Mouse (Mus musculus) right cerebral cortex, adult 2 months (tissue): ENCODE results near the gene Rpp25.
A peak's percentile ranks its signal among the peaks of the same experiment; 100 is the strongest.

ENCODE experiments used
- DNase-seq, 2 experiments: peaks; one replicate each; pipeline ENCODE4 v3.0.0; 2021 to 2022; ENCODE audit warnings: low spot score in 2 of 2

Rpp25 gene

GRCm38 (mm10) chr9:57521056-57521911 lies 17.5 kb downstream of the Rpp25 start, which contains the start of gene Cox5a:
TSS of gene Cox5a (plus strand) at chr9:57521274.
- DNase-seq = peak; percentile 92 to 94

DNA sequence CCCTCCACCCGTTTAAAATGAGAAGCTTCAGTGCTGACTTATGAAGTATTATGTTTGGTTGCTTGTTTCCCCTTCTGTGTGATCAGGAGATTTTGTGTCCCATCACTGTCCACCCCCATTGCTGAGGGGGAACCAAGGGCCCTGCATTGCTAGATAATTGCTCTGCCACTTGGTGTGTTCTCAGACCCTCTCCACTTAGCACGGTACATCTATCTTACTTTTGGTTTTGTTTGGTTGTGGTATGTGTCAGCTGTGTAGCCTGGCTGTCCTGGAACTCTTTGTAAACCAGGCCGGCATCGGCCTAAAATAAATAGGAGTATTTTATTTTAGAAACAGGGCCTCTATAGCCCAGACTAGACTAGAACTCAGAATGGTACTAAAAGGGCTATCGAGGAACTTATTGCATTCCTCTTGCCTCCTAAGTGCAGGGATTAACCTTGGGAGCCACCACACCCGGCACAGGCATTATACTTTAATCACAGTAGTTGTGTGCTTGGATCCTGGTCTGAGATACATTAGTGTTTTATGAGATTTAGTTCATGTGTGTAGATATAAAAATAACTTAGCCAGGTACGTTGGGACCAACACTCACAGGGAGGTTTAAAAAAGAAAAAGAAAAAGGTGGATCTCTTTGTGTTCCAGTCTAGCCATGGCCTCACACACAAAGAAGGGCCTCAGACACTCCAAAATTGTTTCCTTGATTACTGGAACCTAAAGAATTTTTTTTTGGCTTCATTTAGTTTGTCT lies 18.5 kb downstream of the Rpp25 start:
- no peak for DNase-seq

DNA sequence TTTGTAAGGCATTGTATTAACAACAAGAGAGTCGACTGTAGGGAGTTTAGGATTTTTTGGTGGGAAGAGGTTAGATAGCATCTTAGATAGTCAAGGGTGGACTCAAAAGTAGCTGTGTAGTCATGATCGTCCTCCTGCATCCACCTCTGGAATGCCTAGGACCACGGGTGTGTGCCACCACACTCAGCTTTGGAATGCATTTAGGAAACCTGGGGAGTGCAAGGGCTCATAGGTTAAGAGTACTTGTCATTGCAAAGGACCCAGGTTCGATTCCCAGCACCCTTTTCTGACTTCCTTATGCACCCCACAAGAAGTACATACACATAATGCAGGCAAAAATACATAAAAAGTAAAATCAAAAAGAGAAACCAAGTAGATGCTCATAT lies 19.0 kb downstream of the Rpp25 start:
- no peak for DNase-seq

DNA sequence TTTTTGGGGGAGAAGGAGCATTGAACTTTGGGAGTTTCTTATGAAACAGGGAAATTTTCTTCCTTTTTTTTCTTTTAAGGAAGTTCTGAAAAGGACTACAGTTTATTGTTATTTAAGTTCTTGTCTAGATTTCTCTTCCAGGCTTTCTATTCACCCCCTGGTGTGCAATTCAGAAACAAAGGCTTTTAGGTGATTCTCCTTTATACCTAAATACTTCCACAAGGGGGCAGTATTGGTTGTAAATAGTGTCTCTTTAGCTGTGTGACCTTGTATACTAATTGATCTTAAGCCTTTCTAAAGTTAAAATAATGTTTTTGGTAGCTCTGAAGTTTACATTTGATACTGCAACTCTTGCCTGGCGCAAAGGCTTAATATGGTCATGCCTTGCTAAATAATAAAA lies 19.9 kb downstream of the Rpp25 start:
- DNase-seq = no peak

DNA sequence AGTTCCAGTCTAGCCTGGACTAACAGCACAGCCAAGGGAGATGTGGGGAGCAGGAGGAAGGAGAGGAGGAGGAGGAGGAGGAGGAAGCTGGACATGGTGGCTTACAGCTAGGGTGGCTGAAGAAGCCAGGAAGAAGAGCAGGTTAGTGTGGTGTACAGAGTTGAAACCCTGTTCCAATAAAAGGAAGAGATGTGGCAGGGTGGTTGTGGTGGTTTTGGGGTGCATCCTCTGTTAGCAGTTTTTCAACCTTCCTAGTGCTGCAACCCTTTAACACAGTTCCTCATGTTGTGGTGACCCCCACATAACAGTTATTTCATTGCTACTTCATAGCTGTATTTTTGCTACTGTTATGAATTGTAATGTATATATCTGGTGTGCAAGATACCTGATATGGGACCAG lies 20.6 kb downstream of the Rpp25 start:
- DNase-seq = no peak

- DNase-seq = no peak
Observed at GRCm38 (mm10) chr9:57525516-57525915, 21.7 kb downstream of the Rpp25 start.

DNA sequence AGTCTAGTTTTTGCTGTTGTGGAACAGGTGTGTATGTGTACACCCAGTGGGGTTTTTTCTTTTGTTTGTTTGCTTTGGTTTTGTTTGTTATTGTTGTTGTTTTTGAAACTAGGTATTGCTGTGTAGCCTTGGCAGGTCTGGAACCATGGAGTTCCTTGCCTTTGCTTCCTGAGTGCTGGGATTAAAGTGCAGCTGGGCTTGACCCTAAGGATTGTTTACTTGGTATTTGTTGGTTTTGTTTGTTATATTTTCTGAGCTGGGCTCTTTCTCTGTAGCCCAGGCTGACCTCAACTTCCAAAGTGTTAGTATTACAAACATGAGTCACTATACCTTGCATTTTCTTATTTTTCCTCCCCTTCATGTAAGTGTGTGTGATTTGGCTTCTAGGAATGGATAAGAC lies 22.6 kb downstream of the Rpp25 start:
- DNase-seq = no peak

- DNase-seq = no peak
Observed at GRCm38 (mm10) chr9:57531946-57532345, 28.1 kb downstream of the Rpp25 start.

- no peak for DNase-seq
Observed at GRCm38 (mm10) chr9:57536362-57536761, 32.5 kb downstream of the Rpp25 start.

- DNase-seq = peak; percentile 92
Observed at GRCm38 (mm10) chr9:57537044-57537727, 33.4 kb downstream of the Rpp25 start, which contains the start of gene Fam219b. TSS of gene Fam219b (plus strand) at chr9:57537528.

DNA sequence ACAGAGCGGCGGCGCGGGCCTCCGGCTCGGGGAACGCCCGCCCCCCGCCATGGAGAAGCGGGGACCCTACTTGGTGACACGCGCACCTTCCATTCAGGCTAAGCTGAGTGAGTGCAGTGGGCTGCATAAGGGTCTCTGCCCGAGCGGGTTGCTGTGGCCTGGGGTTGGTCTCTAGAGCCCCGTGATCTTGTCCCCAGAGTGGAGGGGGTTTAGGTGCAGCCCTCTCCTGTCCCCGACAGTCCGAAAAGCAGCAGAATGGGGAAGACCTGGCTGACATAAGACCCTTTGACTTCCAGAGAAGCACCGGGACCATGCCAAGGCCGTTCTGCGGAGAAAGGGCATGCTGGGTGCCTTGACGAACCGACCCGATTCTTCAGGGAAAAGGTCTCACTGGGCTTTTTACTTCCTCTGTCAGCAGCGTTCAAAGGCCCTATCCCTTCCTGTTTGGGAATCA lies 33.9 kb downstream of the Rpp25 start:
- no peak for DNase-seq

DNA sequence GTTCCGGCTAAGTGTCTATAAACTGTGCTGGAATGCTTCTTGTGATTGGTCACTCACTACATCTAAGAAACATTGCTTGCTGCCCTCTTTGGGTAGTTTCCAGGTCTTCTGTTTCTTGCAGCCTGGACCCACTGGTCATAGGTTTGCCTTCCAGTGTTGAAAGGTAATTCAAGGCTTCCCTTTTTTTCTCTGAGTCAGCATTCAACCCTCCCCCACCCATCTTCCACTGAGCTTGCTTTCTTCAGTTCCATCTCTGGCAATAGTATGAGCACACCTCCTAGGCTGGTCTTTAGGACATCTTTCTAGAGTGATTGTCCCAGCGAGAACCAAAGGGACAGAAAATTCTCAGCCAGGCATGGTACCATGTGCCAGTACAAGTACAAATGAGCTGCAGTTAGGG lies 35.7 kb downstream of the Rpp25 start:
- DNase-seq = no peak

DNA sequence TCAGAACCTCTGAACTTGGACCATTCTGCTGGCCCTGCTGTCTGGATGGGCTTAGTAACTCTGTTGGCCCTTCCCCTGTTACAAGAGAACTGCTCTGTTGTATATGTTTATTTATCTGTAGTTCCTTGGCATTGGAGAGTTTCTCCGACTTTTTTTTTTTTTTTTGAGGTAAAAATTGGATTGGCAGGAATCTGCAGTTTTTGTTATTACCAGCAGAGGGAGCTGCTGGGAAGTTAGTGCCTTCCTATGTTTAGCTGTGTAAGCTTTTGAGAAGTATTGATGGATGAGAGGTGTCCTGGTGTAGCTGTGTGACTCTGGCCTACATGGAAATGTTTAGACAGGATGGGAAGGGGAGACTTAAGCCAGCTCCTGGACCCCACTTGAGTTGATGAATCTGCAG lies 37.5 kb downstream of the Rpp25 start:
- peak in 1 of 2 experiments; percentile 62 for DNase-seq

DNA sequence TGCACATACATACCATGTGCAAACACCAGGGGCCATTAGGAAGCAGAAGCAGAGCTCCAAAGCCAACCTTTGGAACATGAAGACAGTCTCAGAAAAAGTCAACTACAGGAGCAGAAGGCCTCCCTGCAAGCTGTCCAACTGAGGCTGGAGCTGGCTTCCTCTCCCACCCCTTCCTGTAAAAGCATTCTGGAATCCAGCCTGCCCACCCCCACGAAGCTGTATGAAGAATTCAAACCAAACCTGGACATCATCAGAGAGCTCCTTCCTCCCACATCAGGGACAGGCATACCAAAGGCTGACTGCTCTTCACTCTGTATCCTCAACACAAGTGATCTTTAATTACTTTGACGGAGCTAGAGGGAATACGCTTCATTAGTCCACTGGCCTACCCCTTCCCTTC lies 40.1 kb downstream of the Rpp25 start:
- DNase-seq = no peak

DNA sequence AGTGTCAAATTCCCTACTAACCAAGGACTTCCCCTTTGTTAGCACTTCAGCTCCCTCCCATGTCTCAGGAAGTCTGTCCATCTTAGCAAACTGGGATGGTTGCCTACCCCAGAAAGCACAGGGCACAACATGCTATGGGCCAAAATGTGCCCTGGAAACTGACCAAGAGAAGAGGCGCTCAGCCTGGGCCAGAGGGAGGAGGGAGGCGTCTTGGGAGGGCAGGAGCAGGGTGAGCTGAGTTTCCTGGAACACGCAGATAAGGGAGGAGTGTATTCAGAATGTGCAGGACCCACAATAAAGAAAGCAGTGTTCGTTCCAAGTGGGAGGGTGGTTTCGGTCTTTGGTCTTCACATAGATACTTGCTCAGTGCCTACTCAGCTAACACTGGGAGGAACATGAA lies 43.5 kb downstream of the Rpp25 start:
- no peak for DNase-seq

DNA sequence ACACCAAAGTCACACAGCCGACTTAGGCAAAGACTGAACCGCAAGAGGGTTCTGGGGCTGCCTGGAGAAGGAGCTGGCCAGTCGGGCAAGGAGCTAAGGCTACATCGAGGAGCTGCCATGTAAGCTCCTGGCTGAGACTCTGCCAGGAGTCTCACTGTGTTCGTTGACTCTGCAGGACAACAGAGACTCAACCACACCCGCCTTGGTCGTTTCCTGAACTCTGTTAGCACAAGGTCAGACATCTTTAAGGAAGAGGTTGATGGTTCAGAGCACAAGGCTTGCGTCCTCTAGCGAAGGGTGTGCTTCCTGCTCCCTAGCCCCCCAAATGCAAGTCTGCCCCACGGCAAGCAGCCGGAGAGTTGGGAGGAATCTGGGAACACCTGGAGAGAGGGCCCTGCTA lies 44.0 kb downstream of the Rpp25 start:
- DNase-seq = no peak

- DNase-seq = no peak
Observed at GRCm38 (mm10) chr9:57549186-57549585, 45.4 kb downstream of the Rpp25 start.

- no peak for DNase-seq
Observed at GRCm38 (mm10) chr9:57550126-57550862, 46.5 kb downstream of the Rpp25 start.

GRCm38 (mm10) chr9:57552139-57552887 lies 48.5 kb downstream of the Rpp25 start, which contains the start of gene Mpi:
TSS of gene Mpi (minus strand) at chr9:57552763.
- peak; percentile 84 to 86 for DNase-seq

- no peak for DNase-seq
Observed at GRCm38 (mm10) chr9:57553119-57553518, 49.3 kb downstream of the Rpp25 start.

- no peak for DNase-seq
Observed at GRCm38 (mm10) chr9:57554753-57555152, 50.9 kb downstream of the Rpp25 start.
